Mouse (Mus musculus) lung, embryonic 14.5 days (tissue): Measurements from ENCODE around the gene 4931428F04Rik. TPM values are rescaled to one million over a fixed set of nuclear protein-coding genes. Genes with fewer than 3 reads are reported as not detected.

ENCODE experiments used
- ATAC-seq: fragments of 200-750 bp; cut with Nextera tagmentation; 2 replicates; pipeline ENCODE4 v1.8.0; 2017; ENCODE audit warnings: mild to moderate bottlenecking, moderate TSS enrichment, moderate library complexity; ENCODE audit not compliant: insufficient read depth
- DNase-seq: peaks from one replicate; pipeline ENCODE4 v3.0.0-alpha.2; 2015
- H3K27ac ChIP-seq: fragments of 300-500 bp; sonication (generic); 2 replicates; pipeline ENCODE4 v1.5.1; 2014; ENCODE audit warnings: low read depth, mild to moderate bottlenecking, moderate library complexity
- H3K27me3 ChIP-seq: fragments of 300-500 bp; sonication (generic); 2 replicates; pipeline ENCODE4 v1.6.1; 2014; ENCODE audit warnings: low read length, control low read depth; ENCODE audit not compliant: insufficient read depth
- H3K36me3 ChIP-seq: fragments of 300-500 bp; sonication (generic); 2 replicates; pipeline ENCODE4 v1.6.1; 2014; ENCODE audit warnings: control low read depth; ENCODE audit not compliant: insufficient read depth
- H3K4me1 ChIP-seq: fragments of 300-500 bp; sonication (generic); 2 replicates; pipeline ENCODE4 v1.6.1; 2014; ENCODE audit warnings: antibody characterized with exemption, control low read depth; ENCODE audit not compliant: insufficient read depth
- H3K4me2 ChIP-seq: fragments of 300-500 bp; sonication (generic); 2 replicates; pipeline ENCODE4 v1.6.1; 2014; ENCODE audit warnings: mild to moderate bottlenecking
- H3K4me3 ChIP-seq: fragments of 300-500 bp; sonication (generic); 2 replicates; pipeline ENCODE4 v1.5.1; 2014; ENCODE audit warnings: low read depth, low read length
- H3K9ac ChIP-seq: fragments of 300-500 bp; sonication (generic); 2 replicates; pipeline ENCODE4 v1.6.1; 2014
- H3K9me3 ChIP-seq: fragments of 300-500 bp; sonication (generic); 2 replicates; pipeline ENCODE4 v1.6.1; 2016; ENCODE audit warnings: low read depth, low read length, control low read depth
- CTCF ChIP-seq: IDR thresholded peaks from 2 replicates; pipeline ENCODE4 v1.5.1; 2016; ENCODE audit warnings: antibody characterized with exemption, low read depth
- WGBS: fragments of 180-500 bp; shearing (Covaris S2); extraction: QIAGEN DNeasy Blood & Tissue Kit; methylation state at CpG from one replicate; pipeline ENCODE4 v1.1.7; 2014; 5-methylcytosine and 5-hydroxymethylcytosine counted together
- microRNA counts: library from miRNA; unstranded; fragments of <30 nt; microRNA quantifications from one replicate; lab custom pipeline; 2016
- microRNA-seq: library from miRNA; unstranded; fragments of <30 nt; microRNA quantifications from one replicate; pipeline ENCODE4, GENCODE M21; 2016; ENCODE audit warnings: borderline number of aligned reads
- polyA plus RNA-seq: library from polyadenylated mRNA; unstranded; fragments of >200 nt; fragmentation: Nextera tagmentation; extraction: Ambion mirVana; gene quantifications from 2 replicates; pipeline ENCODE4 v1.2.1, GENCODE M21; 2014

4931428F04Rik gene
- polyA plus RNA-seq, 1 experiment from 2014 or later = 9.0 TPM

GRCm38 (mm10) chr8:105231503-105232320, 58.0 kb downstream of the 4931428F04Rik start:
- no peak for ATAC-seq
- Histone ChIP-seq H3K9ac (no peak overlapping the region), H3K4me1 (no peaks in the 10 kb centered on the region), H3K27me3 (no peaks in the 10 kb centered on the region), H3K36me3 (peaks cover 30% of the 10 kb centered on the region), H3K4me3 (no peak overlapping the region), H3K9me3 (no peaks in the 10 kb centered on the region), H3K4me2 (no peak overlapping the region), H3K27ac (no peak overlapping the region)
- 79% methylated on average over 12 of the region's 12 CpGs for WGBS
- no peak for DNase-seq
- TF ChIP-seq CTCF = no peak

MicroRNAs within 50 kb of the gene (microRNA counts, 519-probe panel; counts per million panel counts)
- 2,315 counts per million, percentile 37 among the panel's probes with 10 or more counts for microRNA mmu-miR-328 (lab: Ali Mortazavi, UCI)

Small RNAs within 50 kb of the gene (microRNA-seq; reads per million reads assigned to microRNA genes)
- gene Gm27320 (not detected), gene Mir328 (255 reads per million, percentile 59 among the genes with 10 or more reads in this experiment)

Other genes with a start within 250 kb of the 4931428F04Rik start
- not detected in 2 replicates for gene Ces3a, start 241.3 kb downstream of the 4931428F04Rik start, polyA plus RNA-seq
- not detected in 2 replicates for gene Ces3b, start 206.1 kb downstream of the 4931428F04Rik start, polyA plus RNA-seq
- gene Ces4a, start 158.1 kb downstream of the 4931428F04Rik start, polyA plus RNA-seq = not detected in 2 replicates
- gene Cbfb, start 119.2 kb downstream of the 4931428F04Rik start, polyA plus RNA-seq = 81.4 and 85.2 TPM in 2 replicates
- gene D230025D16Rik, start 64.7 kb downstream of the 4931428F04Rik start, polyA plus RNA-seq = 35.4 and 36.1 TPM in 2 replicates
- 17.4 and 21.2 TPM in 2 replicates for gene B3gnt9, start 34.7 kb downstream of the 4931428F04Rik start, polyA plus RNA-seq
- gene Tradd, start 25.3 kb downstream of the 4931428F04Rik start, polyA plus RNA-seq = 24.3 and 26.1 TPM in 2 replicates
- 3.8 and 4.6 TPM in 2 replicates for gene Fbxl8, start 25.2 kb downstream of the 4931428F04Rik start, polyA plus RNA-seq
- 0.33 and 0.34 TPM in 2 replicates for gene Hsf4, start 20.1 kb downstream of the 4931428F04Rik start, polyA plus RNA-seq
- gene Nol3, start 13.7 kb downstream of the 4931428F04Rik start, polyA plus RNA-seq = 0.61 and 1.1 TPM in 2 replicates
- 31.9 and 33.3 TPM in 2 replicates for gene Exoc3l, start 6.2 kb upstream of the 4931428F04Rik start, polyA plus RNA-seq
- 102 and 112 TPM in 2 replicates for gene E2f4, start 7.8 kb upstream of the 4931428F04Rik start, polyA plus RNA-seq
- 5.2 and 8.0 TPM in 2 replicates for gene Elmo3, start 15.7 kb upstream of the 4931428F04Rik start, polyA plus RNA-seq
- 2.7 and 3.1 TPM in 2 replicates for gene Lrrc29, start 36.4 kb upstream of the 4931428F04Rik start, polyA plus RNA-seq
- 108 and 115 TPM in 2 replicates for gene Tmem208, start 36.5 kb upstream of the 4931428F04Rik start, polyA plus RNA-seq
- gene Fhod1, start 58.1 kb upstream of the 4931428F04Rik start, polyA plus RNA-seq = 15.8 and 18.8 TPM in 2 replicates
- 9.9 and 10.9 TPM in 2 replicates for gene Slc9a5, start 59.0 kb upstream of the 4931428F04Rik start, polyA plus RNA-seq
- 1.8 and 1.9 TPM in 2 replicates for gene Plekhg4, start 83.4 kb upstream of the 4931428F04Rik start, polyA plus RNA-seq
- gene Kctd19, start 123.6 kb upstream of the 4931428F04Rik start, polyA plus RNA-seq = 0.12 and 0.32 TPM in 2 replicates
- gene Lrrc36, start 123.7 kb upstream of the 4931428F04Rik start, polyA plus RNA-seq = 0.34 and 0.50 TPM in 2 replicates
- gene Tppp3, start 181.7 kb upstream of the 4931428F04Rik start, polyA plus RNA-seq = 41.1 and 42.3 TPM in 2 replicates
- 40.0 and 41.9 TPM in 2 replicates for gene Zdhhc1, start 207.0 kb upstream of the 4931428F04Rik start, polyA plus RNA-seq
- 4.8 and 5.9 TPM in 2 replicates for gene Hsd11b2, start 228.9 kb upstream of the 4931428F04Rik start, polyA plus RNA-seq